Mouse (Mus musculus) c-Kit-negative CD71-positive TER-119-positive erythroid progenitor cells, embryonic 14.5 days (primary cell): ENCODE results near the gene Podnl1.
A peak's percentile ranks its signal among the peaks of the same experiment; 100 is the strongest.

Experiments
- DNase-seq: peaks from one replicate; pipeline ENCODE4 v3.0.0-alpha.2; 2013; ENCODE audit warnings: low read depth, low spot score

Podnl1 gene

DNA sequence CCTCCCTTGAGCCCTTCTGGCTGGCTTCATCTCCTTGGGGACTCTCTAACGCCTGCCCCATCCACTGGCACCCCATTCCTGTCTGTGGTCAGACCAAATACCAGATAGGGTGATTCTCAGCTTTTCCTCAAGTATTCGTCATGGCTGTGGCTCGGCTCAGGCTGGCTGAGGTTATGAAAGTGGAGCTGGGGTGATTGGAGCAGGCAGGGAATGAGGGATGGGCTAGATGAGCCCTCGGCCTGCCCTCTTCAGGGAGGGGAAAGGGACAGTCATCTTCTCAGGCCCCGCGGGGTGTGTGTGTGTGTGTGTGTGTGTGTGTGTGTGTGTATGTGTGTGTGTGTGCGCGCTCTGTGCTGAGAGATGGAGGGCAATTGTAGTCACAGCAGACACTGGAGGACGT, at the start of gene Podnl1:
Podnl1 (plus strand) TSS at position 334 of the 400 bp plus-strand sequence.
- DNase-seq = no peak

DNA sequence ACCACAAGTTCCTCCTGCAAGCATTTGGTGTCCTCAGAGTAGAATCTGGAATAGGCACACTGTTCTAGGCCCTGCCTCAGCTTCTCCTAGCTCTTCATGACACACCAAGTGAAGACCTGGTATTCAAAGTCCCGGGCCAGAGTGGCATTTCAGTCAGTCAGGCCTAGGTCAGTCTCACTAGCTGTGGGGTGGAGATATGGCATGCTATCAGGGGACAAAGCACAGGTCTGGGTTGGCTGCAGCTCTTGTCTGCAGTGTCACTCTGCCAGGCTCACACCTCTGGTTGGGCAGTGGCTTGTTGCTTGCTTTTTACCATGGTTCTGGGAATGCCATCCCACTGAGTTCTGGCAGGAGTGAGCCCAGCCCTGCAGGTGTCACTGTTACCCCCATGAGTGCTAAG, 49.4 kb upstream of the Podnl1 start:
- no peak for DNase-seq

DNA sequence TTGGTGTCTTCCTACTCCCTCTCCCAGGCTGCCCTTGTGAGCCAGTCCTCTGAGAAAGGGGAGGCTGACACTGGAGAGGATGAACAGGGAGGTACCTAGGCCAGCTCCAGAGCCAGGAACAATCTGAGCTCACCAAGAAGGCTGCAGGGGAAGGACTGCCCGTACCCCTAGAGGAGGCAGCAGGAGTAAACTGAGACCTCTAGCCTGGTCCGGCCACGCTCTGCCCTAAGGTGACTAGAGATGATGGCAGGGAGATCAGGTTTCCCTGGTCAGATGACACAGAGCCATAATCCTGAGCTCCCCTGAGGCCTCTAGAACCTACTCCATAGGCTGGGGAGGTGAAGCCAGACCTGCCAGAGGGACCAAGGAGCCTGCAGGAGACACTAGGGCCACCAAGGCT, 48.9 kb upstream of the Podnl1 start:
- DNase-seq = no peak

DNA sequence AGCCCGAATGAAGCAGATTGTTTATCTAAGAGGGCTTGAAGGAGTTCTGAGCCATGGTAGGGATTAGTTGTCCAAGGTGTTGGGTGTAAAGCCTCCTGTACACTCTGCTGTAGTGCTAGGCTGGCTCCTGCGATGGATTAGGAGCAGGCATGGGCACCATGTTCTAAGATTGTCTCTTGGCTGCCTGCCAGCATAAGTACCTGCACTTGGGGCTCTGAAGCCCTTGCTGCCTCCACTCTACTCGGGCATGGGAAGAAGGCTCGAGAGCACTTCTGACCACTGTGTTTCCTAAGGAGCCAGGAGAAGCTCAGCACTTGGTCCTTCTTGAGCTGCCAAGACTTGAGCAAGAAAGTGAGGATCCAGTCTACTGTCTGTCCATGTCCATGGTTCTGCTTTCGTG, 46.6 kb upstream of the Podnl1 start:
- no peak for DNase-seq

DNA sequence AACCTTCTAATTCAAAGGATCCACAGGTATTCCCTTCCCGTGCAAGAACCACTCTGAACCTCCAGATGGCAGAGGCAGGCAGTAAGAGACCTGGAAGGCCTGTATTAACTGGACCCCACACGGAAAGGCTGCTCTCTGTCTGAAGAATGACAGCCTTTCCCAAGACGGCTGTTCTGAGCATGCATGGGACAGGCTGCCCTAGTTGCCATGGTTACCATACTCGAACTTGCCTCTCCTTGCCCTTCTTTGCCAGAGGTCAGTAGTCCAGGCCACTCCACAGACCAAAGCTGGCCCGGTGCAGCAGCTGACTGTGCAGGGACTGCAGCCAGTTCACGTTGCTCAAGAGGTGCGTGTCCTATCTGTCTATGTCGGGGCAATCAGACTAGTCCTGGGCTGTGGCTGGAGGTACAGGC, 42.0 kb upstream of the Podnl1 start:
- DNase-seq = no peak

DNA sequence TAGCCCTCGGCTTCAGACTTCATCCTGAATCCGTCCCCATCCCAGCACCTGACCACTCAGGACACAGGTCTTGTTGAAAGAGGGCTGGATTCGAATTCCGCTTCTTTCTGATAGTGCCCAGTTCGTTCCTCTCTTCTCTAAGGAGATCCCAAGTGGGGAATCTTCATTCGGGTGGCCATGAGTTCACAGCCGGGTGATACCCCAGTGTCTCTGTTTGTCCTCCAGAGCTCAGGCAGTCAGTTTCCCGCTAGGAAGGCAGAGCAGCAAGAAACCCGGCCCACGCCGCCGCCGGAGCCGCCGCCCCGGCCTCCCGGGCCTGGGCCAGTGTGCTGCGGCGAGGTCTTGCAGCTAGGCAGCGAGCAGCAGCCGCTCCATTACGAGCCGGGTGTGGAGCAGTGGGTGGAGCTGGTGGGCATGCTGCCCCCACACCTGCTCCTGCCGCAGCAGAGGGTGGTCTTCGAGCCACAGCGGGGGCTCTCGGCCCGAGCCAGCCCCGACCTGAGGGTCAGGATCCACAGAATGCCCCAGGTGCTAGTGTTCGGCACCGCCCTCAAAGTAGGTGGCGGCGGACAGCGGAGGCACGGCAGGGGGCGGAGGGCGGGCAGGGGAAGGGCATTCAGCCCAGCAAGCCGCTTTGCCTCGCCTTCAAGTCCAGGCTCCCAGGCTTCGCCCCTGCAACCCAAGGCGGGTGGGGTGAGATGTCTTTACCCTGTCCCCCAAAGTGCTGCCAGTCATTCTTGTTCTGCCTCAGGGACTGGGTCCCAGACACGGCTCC, 41.3 kb upstream of the Podnl1 start:
- no peak for DNase-seq

DNA sequence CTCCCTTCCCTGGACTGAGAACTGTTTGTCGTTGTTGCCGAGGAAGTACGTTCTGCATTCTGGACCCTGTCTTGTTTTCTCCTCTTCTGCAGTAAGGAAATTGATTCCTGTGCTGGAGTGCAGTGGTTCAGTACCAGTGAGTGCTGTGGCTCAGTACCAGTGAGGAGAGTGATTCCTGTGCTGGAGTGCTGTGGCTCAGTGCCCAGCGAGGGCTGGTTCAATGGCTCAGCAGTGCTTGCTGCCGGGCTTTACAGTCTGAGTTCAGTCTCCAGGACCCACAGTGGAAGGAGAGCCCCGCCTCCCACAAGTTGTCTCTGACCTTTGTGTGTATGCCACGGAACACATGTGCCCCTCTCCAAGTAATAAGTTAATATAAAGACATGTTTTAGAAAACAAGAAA, 38.6 kb upstream of the Podnl1 start:
- no peak for DNase-seq

DNA sequence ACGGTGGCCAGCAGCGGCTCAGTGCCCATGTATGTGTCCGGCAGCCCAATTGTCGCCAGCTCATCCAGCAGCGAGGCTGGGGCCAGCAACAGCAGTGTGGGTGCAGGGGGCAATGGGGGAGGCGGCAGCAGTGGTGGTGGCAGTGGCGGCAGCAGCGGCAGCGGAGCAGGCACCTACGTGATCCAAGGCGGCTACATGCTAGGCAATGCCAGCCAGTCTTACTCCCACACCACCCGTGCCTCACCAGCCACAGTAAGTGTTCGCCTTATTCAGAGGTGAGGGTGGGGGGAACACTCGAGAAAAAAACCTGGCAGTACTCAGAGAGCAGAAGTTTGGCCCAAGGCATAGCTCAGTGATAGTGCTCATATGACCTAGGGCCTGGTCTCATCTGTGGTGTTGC, 38.0 kb upstream of the Podnl1 start:
- no peak for DNase-seq

DNA sequence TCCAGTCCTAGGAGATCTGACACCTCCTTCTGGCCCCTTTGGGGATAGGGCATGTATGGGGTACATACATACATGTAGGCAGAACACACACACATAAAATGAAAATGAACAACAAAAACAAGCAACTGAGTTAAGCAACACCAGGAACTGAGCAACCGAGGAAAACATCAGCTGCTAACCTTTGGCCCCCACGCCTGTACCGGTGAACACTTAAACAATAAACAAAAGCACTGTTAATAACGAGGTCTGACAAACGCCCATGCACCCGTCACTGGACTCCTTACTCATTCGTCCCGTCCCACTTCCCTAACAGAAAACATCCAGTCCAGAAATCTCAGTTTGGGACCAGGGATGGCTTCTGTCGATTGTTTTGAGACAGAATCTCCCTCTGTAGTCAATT, 36.5 kb upstream of the Podnl1 start:
- DNase-seq = no peak

DNA sequence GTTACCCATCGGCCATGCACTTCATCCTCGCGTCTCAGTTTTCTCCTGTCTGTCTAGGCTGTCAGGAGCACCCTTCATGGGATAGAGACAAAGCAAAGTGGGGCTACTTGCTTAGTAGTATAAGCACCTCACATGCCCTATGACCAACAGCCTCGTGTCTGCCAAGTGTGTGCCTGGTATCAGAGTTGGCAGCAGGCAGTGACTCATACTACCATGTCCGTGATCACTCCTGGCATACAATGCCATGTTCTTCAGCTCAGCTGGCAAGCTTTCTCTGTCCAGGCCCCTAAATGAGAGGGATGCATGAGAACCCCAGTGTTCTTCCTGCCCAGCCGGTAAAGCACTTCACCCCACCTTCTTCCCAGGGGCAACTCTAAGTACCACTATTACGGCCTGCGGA, 35.2 kb upstream of the Podnl1 start:
- no peak for DNase-seq

DNA sequence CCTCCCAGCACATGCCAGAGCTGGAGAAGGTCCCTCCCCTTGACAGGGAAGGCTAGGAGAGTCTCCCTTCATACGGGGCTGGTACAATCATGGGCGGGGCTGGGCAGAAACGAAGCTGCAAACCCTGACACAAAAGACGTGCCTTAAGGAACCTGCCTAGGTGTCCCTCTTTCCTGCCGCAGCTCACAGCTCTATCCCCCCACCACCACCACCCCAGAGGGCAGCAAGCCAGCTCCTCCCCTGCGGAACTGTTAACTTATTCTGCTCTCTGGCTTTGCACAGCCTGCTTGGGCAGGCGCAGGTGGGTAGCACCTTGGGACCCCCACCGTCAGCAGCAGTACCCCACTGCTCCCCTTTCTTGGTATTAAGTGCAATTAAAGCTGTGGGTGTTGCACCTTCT, 29.7 kb upstream of the Podnl1 start:
- no peak for DNase-seq

DNA sequence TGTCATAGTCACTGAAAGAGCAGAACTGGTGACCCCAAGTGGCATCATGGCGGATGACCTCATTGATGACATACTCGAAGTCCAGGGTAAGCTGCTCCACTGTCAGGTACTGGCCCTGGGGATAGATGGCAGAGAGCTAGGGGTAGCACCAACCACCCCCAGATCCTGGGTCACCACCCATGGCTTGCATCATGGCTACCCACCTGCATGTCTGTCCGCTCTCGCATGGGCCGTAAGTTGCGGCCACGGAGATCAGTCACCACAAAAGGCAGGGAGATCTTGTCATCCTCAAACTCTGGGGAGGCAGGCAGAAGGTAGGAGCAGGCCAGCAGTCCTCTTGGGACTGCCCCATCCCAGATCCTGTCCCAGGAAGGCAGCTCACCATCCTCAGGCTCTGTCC, 27.4 kb upstream of the Podnl1 start:
- DNase-seq = no peak

DNA sequence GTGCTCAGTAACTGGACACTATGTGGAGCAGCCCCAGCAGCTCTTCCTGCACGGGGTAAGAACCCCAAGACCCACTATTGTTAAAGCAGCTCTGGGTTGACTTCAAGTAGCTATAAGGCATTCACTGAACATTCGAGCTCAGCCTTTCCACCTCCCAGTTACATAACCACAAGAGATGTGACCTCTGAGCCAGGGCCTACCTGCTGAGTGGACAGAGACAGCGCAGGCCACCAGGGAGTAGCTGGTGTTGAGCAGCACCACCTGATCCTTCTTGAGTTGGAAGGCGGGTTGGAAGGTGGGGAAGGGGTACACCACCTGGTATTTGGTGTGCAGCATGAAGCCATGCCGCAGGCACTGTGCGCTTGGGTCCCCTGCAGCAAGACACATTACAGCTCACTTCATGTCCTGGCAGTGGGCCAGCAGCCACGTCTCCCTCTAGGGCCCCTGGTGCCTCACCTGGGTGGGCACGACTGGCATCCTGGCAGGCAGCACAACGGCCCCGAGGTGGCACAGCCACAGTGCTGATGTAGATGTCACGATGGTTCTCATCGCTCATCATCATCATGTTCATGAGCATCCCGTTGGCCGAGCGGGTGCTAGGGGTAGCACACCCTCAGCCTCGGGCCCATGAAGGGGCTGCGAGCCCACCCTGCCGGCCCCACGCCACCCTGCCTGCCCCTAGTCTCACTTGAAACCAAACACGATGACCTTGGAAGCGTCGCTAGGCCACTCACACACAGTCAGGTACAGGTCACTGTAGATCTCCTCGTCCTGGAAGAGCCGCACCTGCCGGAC, 24.1 kb upstream of the Podnl1 start:
- DNase-seq = no peak

DNA sequence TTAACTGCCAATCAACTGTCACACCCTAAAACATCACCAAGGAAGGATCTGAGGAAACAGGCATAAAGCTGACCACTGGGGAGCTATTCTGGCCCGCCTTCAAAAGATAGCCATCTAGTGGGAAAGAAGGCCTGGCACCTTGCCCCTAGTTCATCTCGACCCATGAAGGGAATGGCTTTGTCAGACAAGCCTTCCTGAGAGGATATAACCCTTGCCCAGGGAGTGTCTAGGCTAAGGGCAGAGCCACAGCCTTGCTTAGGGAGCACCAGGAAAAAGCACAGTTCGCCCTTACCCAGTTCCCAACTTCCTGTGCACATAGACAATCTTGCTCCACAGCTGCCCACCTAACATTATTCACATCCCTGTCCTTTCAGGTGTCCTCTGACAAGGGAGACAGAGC, 22.2 kb upstream of the Podnl1 start:
- DNase-seq = no peak

DNA sequence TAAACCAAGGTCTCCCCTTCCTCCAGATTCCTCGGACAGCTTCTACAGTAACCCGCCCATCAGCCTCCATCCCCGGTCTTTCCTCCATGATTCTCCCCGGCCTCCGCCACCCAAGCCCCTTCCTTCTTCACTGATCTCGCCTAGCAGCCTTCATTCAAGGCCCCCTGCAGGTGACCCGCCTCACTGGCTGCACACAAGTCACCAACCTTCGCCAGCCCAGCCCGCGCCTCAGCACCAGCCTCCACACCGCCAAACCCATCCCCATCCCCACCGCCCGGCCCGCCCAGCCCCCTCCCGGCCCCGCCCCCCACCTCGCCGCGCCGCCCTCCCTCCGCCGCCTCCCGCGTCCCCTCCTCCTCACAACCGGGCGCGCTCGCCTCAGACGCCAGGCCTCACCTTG, 21.6 kb upstream of the Podnl1 start:
- DNase-seq = peak; percentile 28

DNA sequence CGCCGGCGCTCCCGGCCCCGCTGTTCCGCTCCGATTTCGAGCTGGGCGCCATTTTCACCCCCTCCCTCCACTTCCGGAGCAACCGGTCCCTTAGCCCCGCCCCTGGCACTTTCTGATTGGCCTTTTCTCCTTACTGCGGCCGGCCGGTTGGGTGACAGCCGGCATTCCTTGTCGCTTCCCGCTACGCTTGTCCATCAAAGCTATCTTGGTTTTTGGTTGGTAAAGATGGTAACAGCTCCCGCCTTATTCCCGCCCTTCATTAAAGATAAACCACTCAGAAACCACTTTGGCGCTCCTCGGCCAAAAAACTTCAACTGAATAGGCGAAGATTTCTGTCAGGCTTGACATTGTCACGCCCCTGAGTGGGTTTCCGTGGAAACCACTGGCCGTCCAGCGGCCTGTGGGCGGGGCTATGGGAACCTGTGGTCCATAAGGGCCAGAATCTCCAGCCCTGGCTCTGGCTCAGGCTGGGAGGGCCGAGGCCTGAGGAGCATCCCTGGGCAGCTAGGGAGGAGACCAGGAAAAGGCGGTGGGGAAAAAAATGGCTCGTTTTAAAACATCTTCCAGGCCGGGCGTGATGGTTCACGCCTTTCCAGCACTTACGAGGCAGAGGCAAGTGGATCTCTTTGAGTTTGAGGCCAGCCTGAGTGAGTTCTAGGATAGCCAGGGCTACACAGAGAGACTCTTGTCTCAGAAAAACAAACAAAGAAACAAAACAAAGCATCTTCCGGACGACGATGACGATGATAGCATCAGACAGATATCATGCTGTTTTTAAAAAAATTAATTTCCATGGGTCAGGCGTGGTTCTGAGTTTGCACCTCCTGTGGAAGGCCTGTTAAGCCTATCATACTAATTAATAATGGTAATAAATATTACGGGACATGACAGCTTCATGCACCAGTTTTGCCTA, 20.8 kb upstream of the Podnl1 start, which contains the start of gene Dcaf15:
Dcaf15 (minus strand) TSS at position 72 of the 913 bp plus-strand sequence.
- peak; percentile 99 for DNase-seq

DNA sequence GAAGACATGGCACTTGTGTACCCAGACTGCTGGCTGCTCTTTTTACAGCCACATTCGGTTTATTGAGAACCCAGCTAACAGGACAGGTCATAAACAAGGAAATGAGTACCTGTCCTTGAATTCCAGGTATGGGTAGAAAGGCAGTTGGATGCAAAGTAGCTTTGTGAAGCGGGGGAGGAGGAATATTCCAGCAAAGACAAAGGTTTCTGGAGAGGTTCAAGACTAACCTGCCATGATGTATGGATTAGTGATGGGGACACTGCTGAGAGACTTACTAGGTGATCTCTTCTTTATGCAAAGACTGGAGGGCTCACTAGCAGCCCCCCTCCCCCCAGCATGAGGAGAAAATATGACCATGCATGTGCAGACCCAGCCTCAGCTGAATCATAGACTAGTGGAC, 20.1 kb upstream of the Podnl1 start:
- DNase-seq = no peak

DNA sequence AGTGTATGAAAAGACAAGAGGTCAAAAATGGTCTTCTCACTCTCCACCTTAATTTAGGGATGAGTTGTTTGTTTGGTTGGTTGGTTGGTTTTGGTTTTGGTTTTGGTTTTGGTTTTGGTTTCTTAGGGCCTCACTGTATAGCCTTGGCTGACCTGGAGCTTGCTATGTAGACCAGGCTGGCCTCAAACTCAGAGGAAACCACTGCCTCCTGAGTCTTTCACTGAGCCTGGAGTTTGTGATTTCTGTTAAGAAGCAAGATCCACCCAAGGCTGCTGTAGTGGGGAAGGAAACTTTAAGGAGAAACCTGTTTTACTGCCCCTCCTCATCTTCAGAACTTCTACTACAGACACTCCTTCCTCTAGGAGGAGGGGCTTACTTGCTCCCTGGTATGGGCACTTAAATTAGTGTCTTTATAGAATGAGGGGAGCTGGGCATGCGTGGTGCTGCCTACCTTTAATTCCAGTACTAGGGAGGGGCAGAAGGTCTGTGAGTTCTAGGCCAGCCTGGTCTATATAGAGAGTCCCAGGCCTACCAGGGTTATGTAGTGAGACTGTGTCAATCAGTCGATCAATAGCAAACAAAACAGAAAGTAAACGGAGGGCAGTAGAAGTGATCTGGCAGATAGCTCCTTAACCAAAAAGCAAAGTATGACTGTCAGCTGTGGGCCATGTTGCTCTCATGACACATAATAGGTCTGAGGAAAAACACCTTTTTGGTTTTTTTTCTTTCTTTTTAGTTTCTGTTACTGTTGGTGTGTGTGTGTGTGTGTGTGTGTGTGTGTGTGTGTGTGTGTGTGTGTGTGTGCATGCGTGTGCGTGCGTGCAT, 19.4 kb upstream of the Podnl1 start:
- DNase-seq = no peak

DNA sequence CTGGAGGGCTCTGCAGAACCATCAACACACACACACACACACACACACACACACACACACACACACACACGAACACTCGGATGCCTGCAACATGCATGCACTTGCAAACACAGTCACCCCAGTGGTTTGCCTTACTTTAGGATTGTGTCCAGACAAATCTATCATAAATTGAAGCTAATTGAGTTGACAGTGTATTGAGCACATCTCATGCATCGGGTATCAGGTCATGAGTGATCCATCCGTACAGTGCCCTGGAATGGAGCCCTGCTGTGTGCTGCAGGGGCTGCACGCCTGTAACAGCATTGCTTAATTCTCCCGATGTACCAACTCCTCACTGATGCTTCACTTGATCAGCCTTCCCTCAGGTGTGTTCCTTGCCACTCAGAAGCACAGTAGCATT, 10.1 kb upstream of the Podnl1 start:
- no peak for DNase-seq

DNA sequence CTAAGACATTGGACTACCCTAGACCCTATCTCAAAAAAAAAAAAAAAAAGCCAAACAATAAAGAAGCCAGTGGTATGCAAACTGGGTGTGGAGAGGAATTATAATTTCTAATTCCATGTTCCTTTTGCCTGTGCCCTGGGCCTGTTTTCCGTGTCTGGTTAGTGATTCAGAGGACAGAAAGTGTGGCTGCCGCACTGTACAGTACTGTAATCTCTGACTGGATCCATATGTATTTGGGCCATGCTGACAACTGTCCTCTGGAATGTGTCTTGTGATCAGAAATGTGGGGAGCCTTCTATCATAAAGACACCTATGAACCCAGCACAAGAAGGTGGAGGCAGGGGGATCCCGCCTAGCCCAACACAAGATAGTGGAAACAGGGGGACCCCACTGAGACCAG, 3.6 kb upstream of the Podnl1 start:
- DNase-seq = no peak

DNA sequence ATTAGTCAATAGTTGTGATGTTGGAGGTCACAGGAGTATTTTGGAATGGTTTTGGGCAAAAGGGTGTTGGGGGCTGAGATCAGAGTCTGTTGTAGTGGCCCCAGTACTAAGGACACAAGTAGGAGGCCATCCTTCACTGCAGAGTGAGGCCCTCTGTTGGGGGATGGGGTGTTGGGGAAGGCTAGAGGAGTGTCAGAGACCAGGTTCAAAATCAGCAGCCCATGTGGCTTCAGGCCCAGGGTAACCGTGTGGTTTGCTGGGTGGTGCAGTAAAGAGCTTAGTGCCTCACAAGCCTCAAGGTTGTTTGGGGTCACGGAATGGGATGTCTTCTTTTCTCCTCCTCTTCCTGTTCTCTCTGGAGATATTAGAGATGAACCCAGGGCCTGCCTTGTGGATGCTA, 953 bp downstream of the Podnl1 start:
- DNase-seq = no peak
